Mouse (Mus musculus): ENCODE measurements around the gene Ddah1. TPM values are rescaled to one million over a fixed set of nuclear protein-coding genes. Genes with fewer than 3 reads are reported as not detected.
"Not testable (repeated sequence)": the region's sequence is repeated elsewhere in the genome, so short reads cannot be mapped to it uniquely, and the experiment has no call there.

The Ddah1 gene
- polyA plus RNA-seq, 1 experiment = 69.3 TPM

DNA sequence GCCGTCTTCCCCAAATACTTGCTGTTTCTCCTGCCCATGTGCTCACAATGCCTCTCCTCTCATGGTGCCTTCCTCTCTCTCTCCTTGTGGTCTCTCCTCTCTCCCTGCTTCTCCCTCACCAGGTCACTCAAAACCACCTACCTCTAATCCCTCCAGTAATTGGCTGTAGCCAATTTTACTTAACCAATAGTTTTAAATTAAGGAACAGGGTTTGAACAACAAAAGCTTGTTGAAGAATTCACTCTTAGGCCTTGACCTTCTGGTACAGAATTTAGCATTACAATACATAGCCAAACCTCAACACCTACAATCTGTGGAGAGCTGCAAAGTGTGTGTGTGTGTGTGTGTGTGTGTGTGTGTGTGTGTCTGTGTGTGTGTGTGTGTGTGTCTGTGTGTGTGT lies 114.8 kb downstream of the Ddah1 start:
- Histone ChIP-seq H3K4me1 (ENCODE audit: control insufficient read depth, insufficient read depth, low read length) (no peaks in the 10 kb centered on the region; the same call in 1 of the 2 replicates), H3K27me3 (ENCODE audit: control insufficient read depth, insufficient read depth, low read length) (no peaks in the 10 kb centered on the region), H3K27ac (ENCODE audit: insufficient read depth, low read length) (no peak overlapping the region), H3K4me3 (replicated peaks; ENCODE audit: insufficient read depth, low read depth, low read length) (no peak overlapping the region)
- TF ChIP-seq POLR2A (IDR thresholded peaks at IDR 0.05; ENCODE audit: borderline replicate concordance, insufficient read depth, low read length) (no peak), CTCF (IDR thresholded peaks at IDR 0.05; ENCODE audit: borderline replicate concordance, insufficient read depth, low read depth, low read length) (no peak)
- DNase-seq = no peak
- WGBS = 81% methylated on average over 1 of the region's 1 CpGs

DNA sequence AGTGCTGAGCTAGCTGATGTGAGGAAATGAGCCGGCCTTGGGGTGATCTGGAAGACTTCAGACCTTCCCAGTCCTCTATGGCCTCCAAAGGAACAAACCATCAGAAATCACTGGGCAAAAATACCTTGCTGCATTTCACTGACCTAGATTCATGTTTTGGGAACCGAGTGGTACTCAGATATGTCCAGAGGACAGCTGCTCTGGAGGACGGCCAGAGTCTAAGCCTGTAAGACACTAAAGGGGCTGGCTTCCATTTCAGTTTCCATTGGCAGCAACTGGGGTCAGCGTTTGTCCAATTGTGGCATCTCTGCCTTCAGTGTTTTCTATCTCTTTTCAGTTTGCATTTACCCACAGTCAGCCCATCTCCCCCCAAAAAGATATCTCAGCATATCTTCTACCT lies 115.7 kb downstream of the Ddah1 start:
- DNase-seq = peak in 1 of 2 experiments; percentile 14
- WGBS = 21% methylated on average over 4 of the region's 4 CpGs
- Histone ChIP-seq H3K27me3 (ENCODE audit: control insufficient read depth, insufficient read depth, low read length) (no peaks in the 10 kb centered on the region), H3K4me3 (replicated peaks; ENCODE audit: insufficient read depth, low read depth, low read length) (no peak overlapping the region), H3K27ac (ENCODE audit: insufficient read depth, low read length) (no peak overlapping the region), H3K4me1 (ENCODE audit: control insufficient read depth, insufficient read depth, low read length) (no peaks in the 10 kb centered on the region; the same call in 1 of the 2 replicates)
- TF ChIP-seq CTCF (IDR thresholded peaks at IDR 0.05; ENCODE audit: borderline replicate concordance, insufficient read depth, low read depth, low read length) (no peak), POLR2A (IDR thresholded peaks at IDR 0.05; ENCODE audit: borderline replicate concordance, insufficient read depth, low read length) (no peak)

DNA sequence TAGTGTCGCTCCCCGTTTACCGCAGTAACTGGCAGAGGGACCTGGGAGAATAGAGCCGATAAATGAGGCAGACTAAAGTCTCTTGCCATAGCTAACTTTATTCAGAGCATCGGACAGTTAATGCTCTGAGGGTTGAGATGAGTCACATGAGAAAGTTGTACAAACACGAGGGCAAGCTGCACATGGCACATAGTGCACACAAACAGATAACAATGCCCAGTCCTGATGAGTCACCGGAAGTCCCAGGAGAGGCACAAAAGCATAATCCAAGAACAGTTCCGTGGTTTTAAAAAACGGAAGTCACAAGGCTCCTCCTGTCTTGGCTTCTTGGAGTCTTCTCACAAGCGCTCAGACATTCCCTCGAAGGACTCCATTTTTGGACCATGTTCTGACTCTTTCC lies 117.6 kb downstream of the Ddah1 start:
- Histone ChIP-seq H3K27ac (ENCODE audit: insufficient read depth, low read length) (no peak overlapping the region), H3K4me3 (replicated peaks; ENCODE audit: insufficient read depth, low read depth, low read length) (no peak overlapping the region), H3K4me1 (ENCODE audit: control insufficient read depth, insufficient read depth, low read length) (no peaks in the 10 kb centered on the region; the same call in 1 of the 2 replicates), H3K27me3 (ENCODE audit: control insufficient read depth, insufficient read depth, low read length) (no peaks in the 10 kb centered on the region; the same call in 1 of the 2 replicates)
- WGBS = 76% methylated on average over 11 of the region's 11 CpGs
- TF ChIP-seq POLR2A (IDR thresholded peaks at IDR 0.05; ENCODE audit: borderline replicate concordance, insufficient read depth, low read length) (no peak), CTCF (IDR thresholded peaks at IDR 0.05; ENCODE audit: borderline replicate concordance, insufficient read depth, low read depth, low read length) (no peak)
- DNase-seq = no peak

DNA sequence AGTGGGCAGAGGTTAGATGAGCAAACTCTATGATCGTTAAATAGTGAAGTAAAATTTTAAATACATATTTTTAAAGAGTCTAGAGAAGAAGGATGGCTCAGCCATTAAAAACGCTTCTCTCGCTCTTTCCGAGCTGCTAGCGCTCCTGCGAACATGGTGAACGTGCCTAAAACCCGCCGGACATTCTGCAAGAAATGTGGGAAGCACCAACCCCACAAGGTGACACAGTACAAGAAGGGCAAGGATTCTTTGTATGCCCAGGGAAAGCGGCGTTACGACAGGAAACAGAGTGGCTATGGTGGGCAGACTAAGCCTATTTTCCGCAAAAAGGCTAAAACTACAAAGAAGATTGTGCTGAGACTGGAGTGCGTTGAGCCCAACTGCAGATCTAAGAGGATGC lies 120.4 kb downstream of the Ddah1 start:
- DNase-seq; H3K4me3 ChIP-seq (replicated peaks; ENCODE audit: insufficient read depth, low read depth, low read length); H3K27ac ChIP-seq (ENCODE audit: insufficient read depth, low read length); H3K27me3 ChIP-seq (ENCODE audit: control insufficient read depth, insufficient read depth, low read length); H3K4me1 ChIP-seq (ENCODE audit: control insufficient read depth, insufficient read depth, low read length): not testable (repeated sequence)
- 94% methylated on average over 14 of the region's 14 CpGs for WGBS

DNA sequence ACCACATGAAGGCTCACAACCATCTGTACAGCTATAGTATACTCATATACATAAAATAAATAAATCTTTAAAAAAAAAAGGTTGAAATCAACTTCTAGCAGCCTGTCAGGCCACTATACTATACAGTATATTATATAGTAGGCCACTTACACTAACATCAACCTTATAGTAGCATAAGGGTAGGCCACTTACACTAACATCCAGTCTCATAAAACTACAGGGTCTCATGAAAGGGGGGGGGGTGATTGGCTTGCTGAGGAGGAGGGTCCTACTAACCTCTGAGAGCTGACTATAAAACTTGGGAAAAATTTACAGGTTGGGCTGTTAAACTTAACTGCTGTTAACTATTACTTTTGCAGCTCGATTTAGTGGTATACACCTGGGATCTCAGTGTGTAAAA lies 121.9 kb downstream of the Ddah1 start:
- TF ChIP-seq POLR2A (IDR thresholded peaks at IDR 0.05; ENCODE audit: borderline replicate concordance, insufficient read depth, low read length) (no peak), CTCF (IDR thresholded peaks at IDR 0.05; ENCODE audit: borderline replicate concordance, insufficient read depth, low read depth, low read length) (no peak)
- Histone ChIP-seq H3K4me3 (replicated peaks; ENCODE audit: insufficient read depth, low read depth, low read length) (no peak overlapping the region), H3K27me3 (ENCODE audit: control insufficient read depth, insufficient read depth, low read length) (no peaks in the 10 kb centered on the region; the same call in 1 of the 2 replicates), H3K27ac (ENCODE audit: insufficient read depth, low read length) (no peak overlapping the region), H3K4me1 (ENCODE audit: control insufficient read depth, insufficient read depth, low read length) (no peaks in the 10 kb centered on the region; the same call in 1 of the 2 replicates)
- 63% methylated on average over 1 of the region's 1 CpGs for WGBS
- no peak for DNase-seq

DNA sequence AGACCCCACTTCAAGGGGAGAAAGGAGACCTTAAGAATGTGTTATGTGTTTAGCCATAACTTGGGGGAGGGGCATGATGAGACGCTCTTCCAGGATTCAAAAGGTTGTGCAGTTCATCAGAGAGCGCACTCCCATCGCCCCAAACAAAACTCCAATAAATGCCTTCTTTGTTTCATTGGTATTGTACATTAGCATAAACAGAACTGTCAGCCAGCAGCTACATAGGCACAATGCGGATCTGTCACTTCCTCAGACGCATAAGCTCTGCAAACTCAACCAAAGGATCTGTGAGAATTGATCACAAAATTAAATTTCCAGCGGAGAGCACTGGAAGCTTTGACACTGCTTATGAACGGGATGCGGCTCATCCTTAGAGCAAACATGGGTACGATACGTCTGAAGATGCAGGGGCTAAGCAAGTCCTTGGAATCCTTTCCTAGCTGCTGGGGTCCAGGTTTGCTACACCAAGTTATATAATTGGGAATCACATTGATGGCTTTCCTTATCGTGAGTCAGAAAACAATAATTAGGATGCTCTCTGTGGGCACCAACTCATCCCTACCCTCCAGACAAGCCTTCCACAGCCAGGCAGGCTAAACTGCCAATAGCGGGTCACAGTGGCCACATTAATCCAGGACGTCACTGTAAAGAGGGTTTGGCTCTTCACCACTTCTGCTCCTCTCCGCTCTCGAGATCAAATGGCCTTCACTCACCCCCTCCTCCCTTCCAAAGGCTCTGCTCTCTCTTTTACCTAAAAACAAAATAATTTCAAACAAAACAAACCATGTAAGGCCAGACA lies 123.8 kb downstream of the Ddah1 start:
- WGBS = 53% methylated on average over 15 of the region's 15 CpGs
- Histone ChIP-seq H3K4me1 (ENCODE audit: control insufficient read depth, insufficient read depth, low read length) (no peaks in the 10 kb centered on the region; the same call in 1 of the 2 replicates), H3K4me3 (replicated peaks; ENCODE audit: insufficient read depth, low read depth, low read length) (no peak overlapping the region), H3K27ac (ENCODE audit: insufficient read depth, low read length) (no peak overlapping the region), H3K27me3 (ENCODE audit: control insufficient read depth, insufficient read depth, low read length) (no peaks in the 10 kb centered on the region; the same call in 1 of the 2 replicates)
- TF ChIP-seq CTCF (IDR thresholded peaks at IDR 0.05; ENCODE audit: borderline replicate concordance, insufficient read depth, low read depth, low read length) (no peak), POLR2A (IDR thresholded peaks at IDR 0.05; ENCODE audit: borderline replicate concordance, insufficient read depth, low read length) (no peak)
- DNase-seq = no peak

DNA sequence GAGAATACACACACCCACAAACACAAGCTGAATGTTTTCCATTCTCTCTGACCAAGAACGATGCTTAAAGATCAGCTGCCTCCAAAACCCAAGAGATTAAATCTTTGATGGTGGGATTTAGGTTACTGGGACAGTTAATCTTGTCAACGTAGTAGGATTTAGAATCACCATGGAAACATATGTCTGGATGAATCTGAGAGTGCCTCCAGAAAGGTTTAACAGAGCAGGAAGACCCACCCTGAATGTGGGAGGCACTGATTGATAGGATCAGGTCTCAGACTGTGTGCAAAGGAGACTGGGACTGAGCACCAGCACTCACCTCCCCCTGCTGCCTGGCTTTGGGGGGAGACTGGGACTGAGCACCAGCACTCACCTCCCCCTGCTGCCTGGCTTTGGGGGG lies 124.8 kb downstream of the Ddah1 start:
- H3K27ac ChIP-seq (ENCODE audit: insufficient read depth, low read length) = no peak overlapping the region
- H3K27me3 ChIP-seq (ENCODE audit: control insufficient read depth, insufficient read depth, low read length) = no peaks in the 10 kb centered on the region; the same call in 1 of the 2 replicates
- H3K4me1 ChIP-seq (ENCODE audit: control insufficient read depth, insufficient read depth, low read length) = no peaks in the 10 kb centered on the region; the same call in 1 of the 2 replicates
- no peak overlapping the region for H3K4me3 ChIP-seq (replicated peaks; ENCODE audit: insufficient read depth, low read depth, low read length)
- TF ChIP-seq POLR2A (IDR thresholded peaks at IDR 0.05; ENCODE audit: borderline replicate concordance, insufficient read depth, low read length) (no peak), CTCF (IDR thresholded peaks at IDR 0.05; ENCODE audit: borderline replicate concordance, insufficient read depth, low read depth, low read length) (no peak)
- 48% methylated on average over 2 of the region's 2 CpGs for WGBS
- no peak for DNase-seq

DNA sequence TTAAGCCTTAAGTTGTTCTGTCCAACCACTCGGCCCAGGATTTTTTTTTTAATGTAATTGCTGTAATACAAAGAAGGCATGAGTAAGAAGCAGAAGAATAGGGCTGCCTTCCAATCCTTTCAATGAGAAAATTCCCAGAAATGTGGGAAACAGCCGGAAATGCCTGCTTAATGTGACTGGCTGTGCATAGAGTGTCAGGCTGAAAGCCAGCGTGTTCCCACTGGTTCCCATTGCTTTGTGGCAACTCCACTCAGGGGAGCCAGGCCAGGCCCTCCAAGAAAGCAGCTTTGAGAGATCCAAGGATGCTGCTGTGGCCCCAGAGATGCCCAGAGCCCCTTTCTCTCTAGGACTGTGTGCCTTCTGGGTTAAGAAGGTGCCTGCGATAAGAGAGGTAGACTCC lies 126.9 kb downstream of the Ddah1 start:
- no peak for DNase-seq
- Histone ChIP-seq H3K27ac (ENCODE audit: insufficient read depth, low read length) (no peak overlapping the region), H3K4me1 (ENCODE audit: control insufficient read depth, insufficient read depth, low read length) (no peaks in the 10 kb centered on the region; the same call in 1 of the 2 replicates), H3K4me3 (replicated peaks; ENCODE audit: insufficient read depth, low read depth, low read length) (no peak overlapping the region), H3K27me3 (ENCODE audit: control insufficient read depth, insufficient read depth, low read length) (no peaks in the 10 kb centered on the region; the same call in 1 of the 2 replicates)
- 29% methylated on average over 4 of the region's 4 CpGs for WGBS
- TF ChIP-seq POLR2A (IDR thresholded peaks at IDR 0.05; ENCODE audit: borderline replicate concordance, insufficient read depth, low read length) = no peak
- no peak for TF ChIP-seq CTCF (IDR thresholded peaks at IDR 0.05; ENCODE audit: borderline replicate concordance, insufficient read depth, low read depth, low read length)
